ENCODE assay signal across 8 mouse cellular contexts in the genomic region with DNA sequence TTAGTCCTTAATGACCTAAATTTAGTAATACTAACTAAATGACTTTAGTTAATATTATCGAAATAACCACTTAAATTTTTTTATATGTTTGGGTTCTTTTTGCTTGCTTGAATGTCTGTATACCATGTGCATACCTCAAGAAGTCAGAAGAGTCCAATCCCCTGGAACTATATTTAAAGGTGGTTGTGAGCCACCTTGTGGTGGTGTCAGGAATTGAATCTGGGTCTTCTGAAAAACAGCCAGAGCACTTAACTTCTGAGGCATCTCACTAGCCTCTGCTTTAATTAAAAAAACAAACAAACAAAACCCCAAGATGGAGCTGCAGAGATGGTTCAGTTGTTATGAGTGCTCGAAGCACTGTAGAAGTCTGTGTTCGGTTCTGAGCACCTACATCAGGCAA. TPM values are rescaled to one million over a fixed set of nuclear protein-coding genes. Genes with fewer than 3 reads are reported as not detected.
DNase-seq lines count a peak whose midpoint lies in the region; ATAC-seq lines count a peak whose summit lies in the region.

No protein-coding gene starts in this region.

- H3K27me3 ChIP-seq in liver, embryonic 11.5 days (replicated peaks; ENCODE audit: control insufficient read depth, insufficient read depth, low read length), result no peaks in the 10 kb centered on the region
- H3K27me3 ChIP-seq in liver, embryonic 13.5 days, result no peaks in the 10 kb centered on the region

- no peak for ATAC-seq in liver, embryonic 11.5 days (replicated peaks; ENCODE audit: low FRiP score)
- no peak for ATAC-seq in liver, embryonic 13.5 days (ENCODE audit: low read depth)

- no peak overlapping the region for H3K4me3 ChIP-seq in liver, embryonic 11.5 days (ENCODE audit: low read depth, low read length)
- H3K4me3 ChIP-seq in liver, embryonic 13.5 days (replicated peaks), result no peak overlapping the region

- no peaks in the 10 kb centered on the region for H3K9me3 ChIP-seq in liver, embryonic 11.5 days (ENCODE audit: control insufficient read depth, low read length)
- no peaks in the 10 kb centered on the region for H3K9me3 ChIP-seq in liver, embryonic 13.5 days (replicated peaks)

- no peaks in the 10 kb centered on the region for H3K4me1 ChIP-seq in liver, embryonic 11.5 days (replicated peaks; ENCODE audit: control insufficient read depth, insufficient read depth, low read length)
- H3K4me1 ChIP-seq in liver, embryonic 13.5 days (replicated peaks), result no peaks in the 10 kb centered on the region

- 71% methylated on average over 3 of the region's 3 CpGs for WGBS in liver, embryonic 11.5 days
- 61% methylated on average over 3 of the region's 3 CpGs for WGBS in liver, embryonic 13.5 days (ENCODE audit: insufficient replicate concordance)

- no peak overlapping the region for H3K9ac ChIP-seq in liver, embryonic 11.5 days (ENCODE audit: low read depth, low read length)
- no peak overlapping the region for H3K9ac ChIP-seq in liver, embryonic 13.5 days

- H3K4me2 ChIP-seq in liver, embryonic 11.5 days, result no peak overlapping the region
- no peak overlapping the region for H3K4me2 ChIP-seq in liver, embryonic 13.5 days

- H3K27ac ChIP-seq in liver, embryonic 11.5 days (ENCODE audit: low read depth, low read length), result no peak overlapping the region
- no peak overlapping the region for H3K27ac ChIP-seq in liver, embryonic 13.5 days

- H3K36me3 ChIP-seq in liver, embryonic 11.5 days (ENCODE audit: control insufficient read depth, insufficient read depth, low read length), result peaks cover 19% of the 10 kb centered on the region
- H3K36me3 ChIP-seq in liver, embryonic 13.5 days, result peaks cover 47% of the 10 kb centered on the region

- peak; percentile 62 to 85 for DNase-seq in adrenal gland, adult (ENCODE audit: inconsistent age in 2 of 2, low spot score in 1 of 2)
- no peak for DNase-seq in adrenal gland, adult 8-10 months
- peak; percentile 35 for DNase-seq in liver
- DNase-seq in liver, embryonic 11.5 days (ENCODE audit: low spot score), result no peak
- peak; percentile 71 for DNase-seq in adrenal gland, postnatal 10 days
- peak; percentile 22 for DNase-seq in fibroblast of lung, adult 2 months (ENCODE audit: low read depth)
- peak; percentile 12 for DNase-seq in liver, embryonic 13.5 days
- DNase-seq in right cerebral cortex, postnatal 14 days, result peak; percentile 46

RNA-seq across cellular contexts. Expression of a gene that starts 11.0 kb away (rescaled TPM):
- total RNA-seq in adrenal gland, adult 8-10 months (2022), result 10 to 100 TPM; 11.9 to 18.6 (median 13.6) TPM
- polyA plus RNA-seq in liver, embryonic 11.5 days (2014; fragmentation: Nextera tagmentation; extraction: Ambion mirVana), result 12.2 TPM in 2 replicates
- 10 to 100 TPM in 1 of 2 experiments, 1 to 10 TPM in 1; 6.1 to 10.7 TPM for total RNA-seq in adrenal gland, postnatal 10 days (2021)
- polyA plus RNA-seq in liver, embryonic 13.5 days (2015; fragmentation: Nextera tagmentation; extraction: Ambion mirVana), result 5.0 and 5.3 TPM in 2 replicates

RNA-seq across cellular contexts. Expression of a gene that starts 11.2 kb away (rescaled TPM):
- 10 to 100 TPM; 49.0 to 68.2 (median 57.4) TPM for total RNA-seq in adrenal gland, adult 8-10 months (2022)
- polyA plus RNA-seq in liver, embryonic 11.5 days (2014; fragmentation: Nextera tagmentation; extraction: Ambion mirVana), result 109 and 120 TPM in 2 replicates
- 10 to 100 TPM; 68.7 to 79.0 TPM for total RNA-seq in adrenal gland, postnatal 10 days (2021)
- polyA plus RNA-seq in liver, embryonic 13.5 days (2015; fragmentation: Nextera tagmentation; extraction: Ambion mirVana), result 65.8 and 74.5 TPM in 2 replicates

RNA-seq across cellular contexts. Expression of a gene that starts 36.4 kb away (rescaled TPM):
- total RNA-seq in adrenal gland, adult 8-10 months (2022), result 10 to 100 TPM in 2 of 4 experiments, 1 to 10 TPM in 2; 9.0 to 14.9 (median 11.7) TPM
- polyA plus RNA-seq in liver, embryonic 11.5 days (2014; fragmentation: Nextera tagmentation; extraction: Ambion mirVana), result not detected in 2 replicates
- total RNA-seq in adrenal gland, postnatal 10 days (2021), result 1 to 10 TPM; 2.1 to 2.6 TPM
- polyA plus RNA-seq in liver, embryonic 13.5 days (2015; fragmentation: Nextera tagmentation; extraction: Ambion mirVana), result not detected in 2 replicates

Comparison
In these comparisons a context has a peak if more than half of its experiments do, and no peak if none do; other contexts are left out.
1. DNase-seq: peak in adrenal gland, adult (2 of 2), liver (single experiment), adrenal gland, postnatal 10 days (single experiment), fibroblast of lung, adult 2 months (single experiment), liver, embryonic 13.5 days (single experiment) and right cerebral cortex, postnatal 14 days (single experiment); none in adrenal gland, adult 8-10 months (single experiment) and liver, embryonic 11.5 days (single experiment).